Mouse (Mus musculus) effector memory CD4-positive, alpha-beta T cell, adult 5 months (primary cell): Measurements from ENCODE around the gene Fam43a. TPM values are rescaled to one million over a fixed set of nuclear protein-coding genes. Genes with fewer than 3 reads are reported as not detected.

Experiments used
- polyA plus RNA-seq: library from polyadenylated mRNA; unstranded; fragments of 100-300 nt; shearing (Covaris generic); gene quantifications from one replicate; pipeline ENCODE4 v1.2.1, GENCODE M21; 2017

The Fam43a gene
- 26.8 TPM for polyA plus RNA-seq

DNA sequence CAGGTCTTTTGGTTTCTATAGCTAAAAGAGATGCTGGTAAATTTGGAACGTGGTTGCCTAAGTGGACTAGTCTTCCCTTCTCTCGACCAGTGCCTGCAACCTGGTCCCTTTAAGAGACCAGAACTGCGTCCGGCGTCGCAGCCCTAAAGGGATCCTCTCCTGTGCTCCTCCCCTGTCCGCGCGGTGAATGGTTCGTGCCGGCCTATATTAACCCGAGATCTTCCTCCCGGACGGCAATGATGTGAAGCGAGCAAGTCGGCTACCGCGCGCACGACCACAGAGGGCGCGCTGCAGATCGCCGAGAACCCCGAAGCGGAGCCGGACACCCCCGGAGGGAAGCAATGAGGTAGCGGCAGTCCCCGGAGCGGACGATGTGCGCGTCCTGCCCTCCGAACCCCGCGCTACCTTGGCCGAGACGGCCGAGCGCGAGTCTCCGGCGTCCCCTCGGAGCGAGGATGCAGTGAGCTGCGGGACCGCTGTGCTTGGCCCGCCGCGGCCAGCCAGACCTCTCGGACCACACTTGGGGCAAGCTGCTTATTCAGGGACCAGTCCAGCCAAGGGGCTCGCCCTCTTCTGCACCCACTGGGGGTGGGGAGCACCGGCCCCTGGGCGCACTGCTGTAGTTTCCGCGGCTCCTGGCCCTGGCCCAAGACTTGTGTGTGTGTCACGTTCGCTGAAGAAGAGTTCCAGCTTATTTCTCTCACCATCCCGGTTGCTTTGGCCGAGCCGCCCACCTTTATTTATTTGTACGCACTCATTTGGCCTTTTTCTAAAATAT lies at the start of gene Fam43a:
Gene Fam43a (plus strand): TSS at position 233 of the 778 bp plus-strand sequence.

GRCm38 (mm10) chr16:30550748-30551192 lies 48.8 kb upstream of the Fam43a start, which contains the start of gene Tmem44:
TSS of gene Tmem44 (minus strand) at chr16:30550842.

DNA sequence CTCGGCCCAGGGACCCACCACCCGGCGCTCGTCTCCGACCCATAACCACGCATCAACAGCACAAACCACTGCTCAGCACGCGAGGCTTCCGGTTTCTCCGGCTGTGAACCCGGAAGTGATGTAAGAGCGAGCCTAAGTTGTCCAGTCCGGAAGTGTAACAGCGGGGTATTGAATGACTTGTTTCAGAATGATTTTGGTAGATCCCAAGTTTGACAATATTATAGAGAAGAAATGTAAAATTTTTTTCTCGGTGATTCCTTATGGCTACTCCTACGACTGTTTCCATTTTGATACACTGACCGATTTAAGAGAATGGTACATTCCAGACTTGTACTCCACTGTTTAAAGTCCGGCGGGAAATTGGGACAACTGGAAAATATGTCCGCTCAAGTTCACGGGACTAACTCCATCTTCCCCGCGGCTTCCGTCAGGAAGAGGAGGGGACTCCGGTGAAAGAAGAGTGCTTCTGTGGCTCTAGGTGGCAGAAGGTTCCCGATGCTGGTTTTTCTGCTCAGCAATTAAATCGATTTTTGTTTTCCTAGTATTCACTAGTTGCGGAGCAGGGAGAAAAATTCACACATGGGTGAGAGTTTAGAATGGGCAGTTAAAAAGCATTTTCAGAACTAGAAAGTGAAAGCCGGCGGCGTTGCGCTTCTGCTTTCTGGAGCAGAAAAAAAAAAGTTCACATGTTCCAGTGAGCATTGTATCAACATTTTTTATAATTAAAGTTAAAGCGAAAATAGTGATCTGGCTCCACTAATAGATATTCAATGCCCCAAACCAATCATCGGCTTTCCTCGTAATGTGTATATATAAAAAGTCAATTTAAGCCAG lies 11.8 kb upstream of the Fam43a start, which contains the start of gene Lsg1:
Gene Lsg1 (minus strand): TSS at position 99 of the 834 bp plus-strand sequence.

Other genes starting within 250 kb of the Fam43a start
- gene Atp13a3, start 193.7 kb upstream of the Fam43a start, polyA plus RNA-seq: 65.1 TPM
- not detected for gene Tmem44, start 48.9 kb upstream of the Fam43a start, polyA plus RNA-seq
- gene Lsg1, start 12.1 kb upstream of the Fam43a start, polyA plus RNA-seq: 68.8 TPM